Mouse (Mus musculus) heart, postnatal 4 days (tissue): ENCODE measurements around the gene Ascl4. TPM values are rescaled to one million over a fixed set of nuclear protein-coding genes. Genes with fewer than 3 reads are reported as not detected.

Source experiments
- DNase-seq: peaks from one replicate; pipeline ENCODE4 v3.0.0; 2021
- total RNA-seq, 2 experiments: library from RNA; stranded (reverse); gene quantifications; 2 replicates each; pipeline ENCODE4 v1.2.3; 2021

Ascl4 gene
- total RNA-seq, 2 experiments from 2014 or later = not detected

DNA sequence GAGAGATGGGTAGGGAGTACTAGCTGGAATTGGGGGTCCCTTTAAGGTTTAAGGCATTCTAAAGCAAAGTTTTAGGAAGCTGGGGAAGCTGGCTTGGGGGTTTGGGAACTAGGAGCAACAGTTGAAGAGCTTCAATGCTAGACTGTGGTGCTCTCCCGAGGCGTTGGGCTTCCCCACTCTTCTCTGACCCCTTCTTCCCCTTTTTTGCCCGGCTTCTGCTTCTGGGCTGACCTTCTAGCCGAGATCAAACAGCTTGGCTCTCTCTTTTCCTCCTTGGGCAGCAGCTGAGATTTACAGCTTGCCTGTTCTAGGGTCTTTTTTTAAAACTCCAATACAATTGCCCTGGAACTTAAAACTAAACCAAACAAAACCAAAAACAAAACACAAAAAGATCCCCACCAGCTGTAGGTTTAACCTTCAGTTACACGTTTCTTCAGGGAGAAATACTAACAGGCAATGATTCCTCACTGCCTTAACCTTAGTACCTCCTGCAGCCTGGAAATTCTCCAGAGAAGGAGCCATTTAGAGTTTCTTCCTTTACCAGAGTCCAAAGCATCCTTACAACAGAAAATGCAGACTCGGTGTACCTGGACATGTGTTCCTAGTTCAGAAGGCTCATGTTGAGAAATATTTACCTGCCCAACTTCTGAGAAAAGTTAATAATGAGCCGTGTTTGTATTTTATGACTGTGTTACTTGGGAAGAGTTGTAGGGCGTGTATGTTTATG lies 42.6 kb downstream of the Ascl4 start:
- DNase-seq = no peak

GRCm38 (mm10) chr10:85971826-85972225 lies 44.3 kb downstream of the Ascl4 start:
- no peak for DNase-seq

GRCm38 (mm10) chr10:85972915-85973314 lies 45.4 kb downstream of the Ascl4 start:
- no peak for DNase-seq

- no peak for DNase-seq
Measured at GRCm38 (mm10) chr10:85989412-85990115, 62.1 kb downstream of the Ascl4 start.

DNA sequence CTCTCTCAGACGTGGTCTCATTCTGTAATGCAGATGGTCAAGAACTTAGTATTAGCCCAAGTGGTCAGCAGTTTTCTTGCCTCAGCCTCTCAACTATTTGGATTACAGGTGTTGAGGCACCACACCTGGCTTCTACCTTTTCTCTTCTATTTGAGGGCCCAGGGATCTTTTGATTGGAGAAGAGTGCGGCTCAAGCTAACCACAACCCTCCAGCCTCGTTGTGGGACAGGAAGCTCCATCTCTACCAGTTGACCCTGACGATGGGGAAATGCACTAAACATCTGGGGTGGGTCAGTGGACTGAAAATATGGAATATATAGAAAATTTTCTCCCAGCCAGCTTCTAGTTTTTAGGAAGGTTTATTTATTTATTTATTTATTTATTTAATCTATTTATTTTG lies 64.9 kb downstream of the Ascl4 start:
- DNase-seq = no peak

- DNase-seq = no peak
Measured at GRCm38 (mm10) chr10:85993836-85994235, 66.4 kb downstream of the Ascl4 start.

DNA sequence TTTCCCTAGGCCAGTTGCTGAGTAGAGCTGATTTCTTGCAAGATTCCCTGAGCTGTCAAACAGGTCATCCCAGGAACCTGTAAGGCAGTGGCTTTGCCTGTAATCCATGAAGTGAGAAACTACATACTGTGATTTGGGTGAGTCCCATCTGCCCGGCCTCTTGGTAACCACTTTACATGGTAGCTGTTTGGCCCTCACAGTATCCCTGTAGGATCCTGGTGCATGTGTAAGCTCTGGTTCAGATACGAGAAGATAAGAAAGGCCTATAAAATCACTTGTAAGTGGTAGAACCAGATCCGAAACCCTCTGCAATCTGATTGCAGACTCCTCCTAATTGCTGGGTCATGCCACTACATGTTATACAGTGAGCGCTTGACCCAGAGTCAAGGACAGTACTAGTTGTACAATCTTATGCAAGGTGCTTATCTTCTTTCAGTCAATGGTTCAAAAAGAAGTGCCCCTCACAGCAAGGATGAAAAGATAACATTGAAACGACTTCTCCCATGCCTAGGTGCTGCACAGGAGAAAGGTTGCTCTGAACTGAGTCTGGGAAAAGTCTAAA lies 67.1 kb downstream of the Ascl4 start:
- DNase-seq = no peak

Other genes with a start within 250 kb of the Ascl4 start
- 10 to 100 TPM; 20.5 to 23.5 TPM for gene Pwp1, start 98.2 kb upstream of the Ascl4 start, total RNA-seq
- 10 to 100 TPM; 17.2 to 18.8 TPM for gene Prdm4, start 10.5 kb upstream of the Ascl4 start, total RNA-seq
- gene Rtcb, start 30.1 kb downstream of the Ascl4 start, total RNA-seq = 10 to 100 TPM; 90.7 to 95.1 TPM
- gene Bpifc, start 84.2 kb downstream of the Ascl4 start, total RNA-seq = not detected
- 10 to 100 TPM; 15.5 to 16.4 TPM for gene Fbxo7, start 94.3 kb downstream of the Ascl4 start, total RNA-seq